Mouse (Mus musculus) ES-E14 (cell line): ENCODE measurements at regions not wholly inside any gene's neighbourhood (a gene's known extent, or its start where the extent isn't known, plus 50 kb on each side); places are given as distances from the start of the nearest gene placed in this dataset.

ENCODE experiments used
- DNase-seq: peaks from one replicate; pipeline ENCODE4 v3.0.0-alpha.2; 2013; ENCODE audit warnings: low read depth, low spot score
- H3K27ac ChIP-seq: 2 replicates; pipeline ENCODE4 v1.5.1; 2012; ENCODE audit warnings: low read depth, mild to moderate bottlenecking, low read length, moderate library complexity, mixed read lengths; ENCODE audit not compliant: poor library complexity, insufficient read depth, severe bottlenecking
- H3K36me3 ChIP-seq: 2 replicates; pipeline ENCODE4 v1.6.1; 2012; ENCODE audit warnings: mild to moderate bottlenecking, low read length, moderate library complexity, mixed read lengths; ENCODE audit not compliant: control insufficient read depth, poor library complexity, insufficient read depth, severe bottlenecking
- H3K4me1 ChIP-seq, 2 experiments: fragments of 150-350 bp in 1 of 2; sonication (generic) in 1 of 2; 2 replicates each; pipeline ENCODE4 v1.6.1; 2012; ENCODE audit warnings: low read length in 2 of 2, mild to moderate bottlenecking in 1 of 2, mixed read lengths in 1 of 2; ENCODE audit not compliant: control insufficient read depth in 2 of 2, insufficient read depth in 2 of 2, poor library complexity in 1 of 2
- H3K4me3 ChIP-seq, 2 experiments: fragments of 150-350 bp in 1 of 2; sonication (generic) in 1 of 2; 2 replicates each; pipeline ENCODE4 v1.5.1; 2012; ENCODE audit warnings: low read length in 2 of 2, low read depth in 1 of 2, mild to moderate bottlenecking in 1 of 2, mixed read lengths in 1 of 2; ENCODE audit not compliant: insufficient read depth in 1 of 2, poor library complexity in 1 of 2, severe bottlenecking in 1 of 2
- H3K9ac ChIP-seq: 2 replicates; pipeline ENCODE4 v1.6.1; 2012; ENCODE audit warnings: low read depth, mild to moderate bottlenecking, low read length, mixed read lengths; ENCODE audit not compliant: poor library complexity, insufficient read depth, severe bottlenecking
- H3K9me3 ChIP-seq: fragments of 150-350 bp; sonication (generic); 2 replicates; pipeline ENCODE4 v1.6.1; 2012; ENCODE audit warnings: low read depth, mild to moderate bottlenecking, low read length; ENCODE audit not compliant: control insufficient read depth, insufficient read depth
- CHD2 ChIP-seq: IDR thresholded peaks from 2 replicates; pipeline ENCODE4 v1.6.1; 2014; ENCODE audit warnings: mild to moderate bottlenecking, low read depth, low read length, inconsistent platforms
- HCFC1 ChIP-seq: IDR thresholded peaks from 2 replicates; pipeline ENCODE4 v1.6.1; 2012; ENCODE audit warnings: low read length, inconsistent platforms, borderline replicate concordance; ENCODE audit not compliant: insufficient read depth
- MAFK ChIP-seq: IDR thresholded peaks from 2 replicates; pipeline ENCODE4 v1.6.1; 2014; ENCODE audit warnings: mild to moderate bottlenecking, low read depth, low read length, inconsistent platforms; ENCODE audit not compliant: insufficient read depth
- ZC3H11A ChIP-seq: IDR thresholded peaks from 2 replicates; pipeline ENCODE4 v1.6.1; 2012; ENCODE audit warnings: low read depth, mild to moderate bottlenecking, inconsistent platforms, low read length, borderline replicate concordance
- ZNF384 ChIP-seq: IDR thresholded peaks from 2 replicates; pipeline ENCODE4 v1.6.1; 2012; ENCODE audit warnings: low read depth, low read length, inconsistent platforms
- in situ Hi-C, 2 experiments: fragments of 600-800 bp; cut with MboI; formaldehyde crosslinking; loops; one replicate each; pipeline ENCODE4 v1.15.1; 2025; ENCODE audit warnings: low sequenced_read_pairs in 2 of 2, inconsistent platforms in 1 of 2; ENCODE audit not compliant: unreplicated experiment in 2 of 2

- in situ Hi-C loops: no loop called here
- Histone ChIP-seq H3K4me3 (no peak overlapping the region), H3K9ac (no peak overlapping the region), H3K36me3 (no peaks in the 10 kb centered on the region), H3K4me1 (peaks cover 3 to 7% of the 10 kb centered on the region in 2 experiments; a peak in 3 of 4 replicates), H3K27ac (no peak overlapping the region), H3K9me3 (no peaks in the 10 kb centered on the region)
- TF ChIP-seq CHD2 (no peak), ZC3H11A (no peak), HCFC1 (no peak), MAFK (no peak), ZNF384 (no peak)
- no peak for DNase-seq
Measured at GRCm38 (mm10) chr8:126855056-126855609, 90.5 kb downstream of the Tomm20 start.

- Histone ChIP-seq H3K4me3 (no peak overlapping the region), H3K4me1 (peaks cover 3 to 6% of the 10 kb centered on the region in 2 experiments; a peak in 3 of 4 replicates), H3K36me3 (no peaks in the 10 kb centered on the region), H3K9me3 (no peaks in the 10 kb centered on the region), H3K27ac (no peak overlapping the region), H3K9ac (no peak overlapping the region)
- TF ChIP-seq ZC3H11A (no peak), ZNF384 (no peak), CHD2 (no peak), HCFC1 (no peak), MAFK (no peak)
- no peak for DNase-seq
- in situ Hi-C loops: no loop called here
Measured at GRCm38 (mm10) chr8:126854121-126855055, 91.3 kb downstream of the Tomm20 start.

GRCm38 (mm10) chr8:126852663-126853390, 92.8 kb downstream of the Tomm20 start:
- Histone ChIP-seq H3K27ac (no peak overlapping the region), H3K9me3 (no peaks in the 10 kb centered on the region), H3K4me1 (peaks cover 3 to 6% of the 10 kb centered on the region in 2 experiments; a peak in 3 of 4 replicates), H3K9ac (no peak overlapping the region), H3K36me3 (no peaks in the 10 kb centered on the region), H3K4me3 (no peak overlapping the region)
- TF ChIP-seq ZNF384 (no peak), CHD2 (no peak), HCFC1 (no peak), ZC3H11A (no peak), MAFK (no peak)
- in situ Hi-C loops: no loop called here
- no peak for DNase-seq

- no peak for TF ChIP-seq ZNF384
- H3K27ac ChIP-seq: no peak overlapping the region
- peaks cover 3 to 6% of the 10 kb centered on the region in 2 experiments; a peak in 3 of 4 replicates for H3K4me1 ChIP-seq
- in situ Hi-C loops: no loop called here
- DNase-seq: no peak
- H3K9ac ChIP-seq: no peak overlapping the region
- H3K36me3 ChIP-seq: no peaks in the 10 kb centered on the region
- H3K4me3 ChIP-seq: no peak overlapping the region
- H3K9me3 ChIP-seq: no peaks in the 10 kb centered on the region
Measured at GRCm38 (mm10) chr8:126852184-126852583, 93.5 kb downstream of the Tomm20 start.
